Mouse (Mus musculus): Measurements from ENCODE around the gene Hist1h2bh. TPM values are rescaled to one million over a fixed set of nuclear protein-coding genes. Genes with fewer than 3 reads are reported as not detected.

The Hist1h2bh gene
- total and polyA plus RNA-seq, 2 experiments: 0.09 to 1.3 TPM

DNA sequence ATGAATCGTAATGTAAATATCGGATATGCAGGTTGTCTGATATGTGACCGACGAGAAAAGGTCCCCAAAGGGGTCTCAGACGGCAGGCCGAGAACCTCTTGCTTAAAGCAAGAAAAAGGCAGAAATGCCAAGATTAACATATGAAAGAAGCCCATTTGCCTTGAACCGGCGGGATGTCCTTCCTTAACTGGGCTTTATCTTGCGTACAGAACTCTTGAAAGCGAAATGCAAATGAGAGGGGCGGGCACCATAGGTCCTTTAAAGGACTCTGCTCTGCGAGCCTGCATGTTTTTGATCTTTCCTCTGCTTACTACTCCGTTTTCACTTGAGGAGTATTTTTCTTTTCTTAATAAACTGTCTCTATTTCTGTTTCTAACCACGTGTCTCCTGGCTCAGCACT, 51.2 kb downstream of the Hist1h2bh start:
- DNase-seq (ENCODE audit: extremely low read depth, low read depth, low spot score): no peak
- Histone ChIP-seq H3K9ac (ENCODE audit: low read depth, low read length) (no peak overlapping the region), H3K27me3 (ENCODE audit: control insufficient read depth, insufficient read depth, low read length) (no peaks in the 10 kb centered on the region)

More for the DNA sequence above, 51.2 kb downstream of the Hist1h2bh start:
- no peak overlapping the region for H3K4me3 ChIP-seq (ENCODE audit: insufficient read depth, low read depth, low read length)
- H3K79me2 ChIP-seq (ENCODE audit: control insufficient read depth, insufficient read depth, low read length): no peaks in the 10 kb centered on the region
- no peaks in the 10 kb centered on the region for H3K4me1 ChIP-seq (ENCODE audit: control insufficient read depth, insufficient read depth, low read length)
- TF ChIP-seq POLR2A (IDR thresholded peaks at IDR 0.05; ENCODE audit: extremely low read depth, insufficient read depth, low read length) (no peak), CTCF (IDR thresholded peaks at IDR 0.05; ENCODE audit: low read depth, low read length) (no peak)
- 26% methylated on average over 14 of the region's 14 CpGs for WGBS
- no peaks in the 10 kb centered on the region for H3K36me3 ChIP-seq (ENCODE audit: control insufficient read depth, insufficient read depth, low read length)
- no peak overlapping the region for H3K27ac ChIP-seq (replicated peaks; ENCODE audit: insufficient read depth, low read depth, low read length)

Other genes with a start within 250 kb of the Hist1h2bh start
Only the 30 nearest of the 34 such genes appear.
- 8.1 and 9.7 TPM in 2 replicates for gene Zfp322a, start 174.2 kb downstream of the Hist1h2bh start, total RNA-seq (2014; rRNA removed)
- 0.60 and 1.3 TPM in 2 replicates for gene Zfp322a, start 174.2 kb downstream of the Hist1h2bh start, polyA plus RNA-seq (2012; rRNA removed)
- 3.5 and 3.7 TPM in 2 replicates for gene Abt1, start 119.5 kb downstream of the Hist1h2bh start, total RNA-seq (2014; rRNA removed)
- gene Abt1, start 119.5 kb downstream of the Hist1h2bh start, polyA plus RNA-seq (2012; rRNA removed): 2.1 TPM in 2 replicates
- not detected in 2 replicates for gene Btn1a1, start 77.5 kb downstream of the Hist1h2bh start, total RNA-seq (2014; rRNA removed)
- not detected in 2 replicates for gene Btn1a1, start 77.5 kb downstream of the Hist1h2bh start, polyA plus RNA-seq (2012; rRNA removed)
- gene Btn2a2, start 54.5 kb downstream of the Hist1h2bh start, total RNA-seq (2014; rRNA removed): not detected in 2 replicates
- gene Btn2a2, start 54.5 kb downstream of the Hist1h2bh start, polyA plus RNA-seq (2012; rRNA removed): not detected in 2 replicates
- 706 and 873 TPM in 2 replicates for gene Hist1h4h, start 12.3 kb downstream of the Hist1h2bh start, total RNA-seq (2014; rRNA removed)
- gene Hist1h4h, start 12.3 kb downstream of the Hist1h2bh start, polyA plus RNA-seq (2012; rRNA removed): 8.5 and 26.7 TPM in 2 replicates
- gene Hist1h2af, start 9.5 kb downstream of the Hist1h2bh start, total RNA-seq (2014; rRNA removed): 9.2 and 13.4 TPM in 2 replicates
- gene Hist1h2af, start 9.5 kb downstream of the Hist1h2bh start, polyA plus RNA-seq (2012; rRNA removed): 2.1 and 2.9 TPM in 2 replicates
- 5.6 and 12.9 TPM in 2 replicates for gene Hist1h3g, start 8.0 kb downstream of the Hist1h2bh start, total RNA-seq (2014; rRNA removed)
- gene Hist1h3g, start 8.0 kb downstream of the Hist1h2bh start, polyA plus RNA-seq (2012; rRNA removed): 0.26 TPM in 1 of 2 replicates, not detected in the other
- 11.1 and 14.2 TPM in 2 replicates for gene Hist1h3f, start 660 bp upstream of the Hist1h2bh start, total RNA-seq (2014; rRNA removed)
- gene Hist1h3f, start 660 bp upstream of the Hist1h2bh start, polyA plus RNA-seq (2012; rRNA removed): 0.29 and 0.30 TPM in 2 replicates
- gene Hist1h4f, start 8.3 kb upstream of the Hist1h2bh start, total RNA-seq (2014; rRNA removed): 77.8 and 101 TPM in 2 replicates
- 0.97 TPM in 1 of 2 replicates, not detected in the other for gene Hist1h4f, start 8.3 kb upstream of the Hist1h2bh start, polyA plus RNA-seq (2012; rRNA removed)
- gene Hist1h1d, start 9.9 kb upstream of the Hist1h2bh start, total RNA-seq (2014; rRNA removed): 2.5 and 3.0 TPM in 2 replicates
- 0.02 and 0.12 TPM in 2 replicates for gene Hist1h1d, start 9.9 kb upstream of the Hist1h2bh start, polyA plus RNA-seq (2012; rRNA removed)
- gene Hist1h3e, start 19.0 kb upstream of the Hist1h2bh start, total RNA-seq (2014; rRNA removed): 19.9 and 26.8 TPM in 2 replicates
- gene Hist1h3e, start 19.0 kb upstream of the Hist1h2bh start, polyA plus RNA-seq (2012; rRNA removed): 2.1 and 2.6 TPM in 2 replicates
- gene Hist1h2ae, start 27.8 kb upstream of the Hist1h2bh start, total RNA-seq (2014; rRNA removed): 2.8 and 6.6 TPM in 2 replicates
- 0.57 TPM in 2 replicates for gene Hist1h2ae, start 27.8 kb upstream of the Hist1h2bh start, polyA plus RNA-seq (2012; rRNA removed)
- 37.2 and 44.6 TPM in 2 replicates for gene Hist1h2bg, start 28.0 kb upstream of the Hist1h2bh start, total RNA-seq (2014; rRNA removed)
- 4.0 and 4.4 TPM in 2 replicates for gene Hist1h2bg, start 28.0 kb upstream of the Hist1h2bh start, polyA plus RNA-seq (2012; rRNA removed)
- 4.6 and 5.4 TPM in 2 replicates for gene Hist1h2bf, start 30.8 kb upstream of the Hist1h2bh start, total RNA-seq (2014; rRNA removed)
- gene Hist1h2bf, start 30.8 kb upstream of the Hist1h2bh start, polyA plus RNA-seq (2012; rRNA removed): 0.39 TPM in 1 of 2 replicates, not detected in the other
- 5.4 and 11.5 TPM in 2 replicates for gene Hist1h2ad, start 31.0 kb upstream of the Hist1h2bh start, total RNA-seq (2014; rRNA removed)
- gene Hist1h2ad, start 31.0 kb upstream of the Hist1h2bh start, polyA plus RNA-seq (2012; rRNA removed): 1.1 TPM in 1 of 2 replicates, not detected in the other
- 3.4 and 5.9 TPM in 2 replicates for gene Hist1h3d, start 32.4 kb upstream of the Hist1h2bh start, total RNA-seq (2014; rRNA removed)
- gene Hist1h3d, start 32.4 kb upstream of the Hist1h2bh start, polyA plus RNA-seq (2012; rRNA removed): 0.48 and 0.87 TPM in 2 replicates
- 162 and 174 TPM in 2 replicates for gene Hist1h4d, start 38.2 kb upstream of the Hist1h2bh start, total RNA-seq (2014; rRNA removed)
- gene Hist1h4d, start 38.2 kb upstream of the Hist1h2bh start, polyA plus RNA-seq (2012; rRNA removed): 2.1 and 2.8 TPM in 2 replicates
- gene Hist1h2be, start 77.7 kb upstream of the Hist1h2bh start, total RNA-seq (2014; rRNA removed): 5.4 and 6.6 TPM in 2 replicates
- gene Hist1h2be, start 77.7 kb upstream of the Hist1h2bh start, polyA plus RNA-seq (2012; rRNA removed): 0.28 and 0.60 TPM in 2 replicates
- 22.0 and 27.0 TPM in 2 replicates for gene Hist1h1e, start 79.2 kb upstream of the Hist1h2bh start, total RNA-seq (2014; rRNA removed)
- 0.73 and 0.77 TPM in 2 replicates for gene Hist1h1e, start 79.2 kb upstream of the Hist1h2bh start, polyA plus RNA-seq (2012; rRNA removed)
- gene Hist1h2ac, start 140.6 kb upstream of the Hist1h2bh start, total RNA-seq (2014; rRNA removed): 4.9 and 6.2 TPM in 2 replicates
- gene Hist1h2ac, start 140.6 kb upstream of the Hist1h2bh start, polyA plus RNA-seq (2012; rRNA removed): 0.12 and 0.22 TPM in 2 replicates
- gene Hist1h2bc, start 140.8 kb upstream of the Hist1h2bh start, total RNA-seq (2014; rRNA removed): 228 and 265 TPM in 2 replicates
- gene Hist1h2bc, start 140.8 kb upstream of the Hist1h2bh start, polyA plus RNA-seq (2012; rRNA removed): 312 and 443 TPM in 2 replicates
- not detected in 2 replicates for gene Hist1h1t, start 152.4 kb upstream of the Hist1h2bh start, total RNA-seq (2014; rRNA removed)
- gene Hist1h1t, start 152.4 kb upstream of the Hist1h2bh start, polyA plus RNA-seq (2012; rRNA removed): not detected in 2 replicates
- gene Hist1h4c, start 155.1 kb upstream of the Hist1h2bh start, total RNA-seq (2014; rRNA removed): 190 and 256 TPM in 2 replicates
- gene Hist1h4c, start 155.1 kb upstream of the Hist1h2bh start, polyA plus RNA-seq (2012; rRNA removed): 0.95 and 3.1 TPM in 2 replicates
- 30.4 and 35.3 TPM in 2 replicates for gene Hfe, start 167.5 kb upstream of the Hist1h2bh start, total RNA-seq (2014; rRNA removed)
- gene Hfe, start 167.5 kb upstream of the Hist1h2bh start, polyA plus RNA-seq (2012; rRNA removed): 32.6 and 40.9 TPM in 2 replicates
- 43.6 and 68.1 TPM in 2 replicates for gene Hist1h1c, start 195.4 kb upstream of the Hist1h2bh start, total RNA-seq (2014; rRNA removed)
- 20.9 and 31.6 TPM in 2 replicates for gene Hist1h1c, start 195.4 kb upstream of the Hist1h2bh start, polyA plus RNA-seq (2012; rRNA removed)
- gene Hist1h3c, start 202.2 kb upstream of the Hist1h2bh start, total RNA-seq (2014; rRNA removed): 8.0 and 24.1 TPM in 2 replicates
- gene Hist1h3c, start 202.2 kb upstream of the Hist1h2bh start, polyA plus RNA-seq (2012; rRNA removed): 0.20 and 0.27 TPM in 2 replicates
- 41.9 and 75.6 TPM in 2 replicates for gene Hist1h2bb, start 203.3 kb upstream of the Hist1h2bh start, total RNA-seq (2014; rRNA removed)
- 0.41 and 0.55 TPM in 2 replicates for gene Hist1h2bb, start 203.3 kb upstream of the Hist1h2bh start, polyA plus RNA-seq (2012; rRNA removed)
- gene Hist1h2ab, start 207.7 kb upstream of the Hist1h2bh start, total RNA-seq (2014; rRNA removed): 19.4 and 55.8 TPM in 2 replicates
- gene Hist1h2ab, start 207.7 kb upstream of the Hist1h2bh start, polyA plus RNA-seq (2012; rRNA removed): 0.45 and 1.0 TPM in 2 replicates
- gene Hist1h3b, start 208.9 kb upstream of the Hist1h2bh start, total RNA-seq (2014; rRNA removed): 15.2 and 31.1 TPM in 2 replicates
- gene Hist1h3b, start 208.9 kb upstream of the Hist1h2bh start, polyA plus RNA-seq (2012; rRNA removed): 0.23 and 0.58 TPM in 2 replicates
- gene Hist1h4b, start 213.6 kb upstream of the Hist1h2bh start, total RNA-seq (2014; rRNA removed): 62.4 and 63.4 TPM in 2 replicates
- gene Hist1h4b, start 213.6 kb upstream of the Hist1h2bh start, polyA plus RNA-seq (2012; rRNA removed): 1.2 TPM in 1 of 2 replicates, not detected in the other